Mouse (Mus musculus) ES-CJ7 (cell line): ENCODE measurements around the gene Slc13a1.
A peak's percentile ranks its signal among the peaks of the same experiment; 100 is the strongest.

Experiments
- DNase-seq: peaks from one replicate; pipeline ENCODE4 v3.0.0; 2011; ENCODE audit warnings: low read depth, low spot score

Gene Slc13a1

GRCm38 (mm10) chr6:24167734-24168327 is at the start of gene Slc13a1:
TSS of gene Slc13a1 (minus strand) at chr6:24168092.
- no peak for DNase-seq

- no peak for DNase-seq
These were observed 40.0 kb upstream of the Slc13a1 start for GRCm38 (mm10) chr6:24207866-24208265.

GRCm38 (mm10) chr6:24202226-24202625 is 34.3 kb upstream of the Slc13a1 start:
- DNase-seq = peak; percentile 30

- DNase-seq = no peak
These were observed 33.0 kb upstream of the Slc13a1 start for GRCm38 (mm10) chr6:24200644-24201484.

- peak; percentile 55 for DNase-seq
These were observed 29.8 kb upstream of the Slc13a1 start for GRCm38 (mm10) chr6:24197501-24198195.

GRCm38 (mm10) chr6:24196406-24196805 is 28.5 kb upstream of the Slc13a1 start:
- peak; percentile 86 for DNase-seq

- no peak for DNase-seq
These were observed 15.5 kb upstream of the Slc13a1 start for GRCm38 (mm10) chr6:24183439-24183838.

- DNase-seq = no peak
These were observed 7.5 kb upstream of the Slc13a1 start for GRCm38 (mm10) chr6:24175393-24175792.

- DNase-seq = no peak
These were observed 6.1 kb upstream of the Slc13a1 start for GRCm38 (mm10) chr6:24173951-24174350.

- no peak for DNase-seq
These were observed 4.8 kb upstream of the Slc13a1 start for GRCm38 (mm10) chr6:24172736-24173135.

- DNase-seq = no peak
These were observed 1.1 kb downstream of the Slc13a1 start for GRCm38 (mm10) chr6:24166772-24167171.

GRCm38 (mm10) chr6:24165249-24165648 is 2.6 kb downstream of the Slc13a1 start:
- no peak for DNase-seq

- DNase-seq = no peak
These were observed 8.1 kb downstream of the Slc13a1 start for GRCm38 (mm10) chr6:24159795-24160194.

GRCm38 (mm10) chr6:24154901-24155300 is 13.0 kb downstream of the Slc13a1 start:
- DNase-seq = no peak

- DNase-seq = no peak
These were observed 34.9 kb downstream of the Slc13a1 start for GRCm38 (mm10) chr6:24132951-24133350.

GRCm38 (mm10) chr6:24122632-24123031 is 45.3 kb downstream of the Slc13a1 start:
- no peak for DNase-seq

GRCm38 (mm10) chr6:24111614-24112013 is 56.3 kb downstream of the Slc13a1 start:
- no peak for DNase-seq

- DNase-seq = no peak
These were observed 59.4 kb downstream of the Slc13a1 start for GRCm38 (mm10) chr6:24108471-24108870.

- peak; percentile 13 for DNase-seq
These were observed 61.7 kb downstream of the Slc13a1 start for GRCm38 (mm10) chr6:24106157-24106556.

GRCm38 (mm10) chr6:24105681-24106080 is 62.2 kb downstream of the Slc13a1 start:
- no peak for DNase-seq

- no peak for DNase-seq
These were observed 66.6 kb downstream of the Slc13a1 start for GRCm38 (mm10) chr6:24101281-24101680.

GRCm38 (mm10) chr6:24100705-24101104 is 67.2 kb downstream of the Slc13a1 start:
- no peak for DNase-seq
